Mouse (Mus musculus) testis, postnatal 10 days (tissue): ENCODE data around the gene Asxl1.
A peak's percentile ranks its signal among the peaks of the same experiment; 100 is the strongest.

Experiments used
- DNase-seq: peaks from one replicate; pipeline ENCODE4 v3.0.0; 2021; ENCODE audit warnings: low spot score

The Asxl1 gene

DNA sequence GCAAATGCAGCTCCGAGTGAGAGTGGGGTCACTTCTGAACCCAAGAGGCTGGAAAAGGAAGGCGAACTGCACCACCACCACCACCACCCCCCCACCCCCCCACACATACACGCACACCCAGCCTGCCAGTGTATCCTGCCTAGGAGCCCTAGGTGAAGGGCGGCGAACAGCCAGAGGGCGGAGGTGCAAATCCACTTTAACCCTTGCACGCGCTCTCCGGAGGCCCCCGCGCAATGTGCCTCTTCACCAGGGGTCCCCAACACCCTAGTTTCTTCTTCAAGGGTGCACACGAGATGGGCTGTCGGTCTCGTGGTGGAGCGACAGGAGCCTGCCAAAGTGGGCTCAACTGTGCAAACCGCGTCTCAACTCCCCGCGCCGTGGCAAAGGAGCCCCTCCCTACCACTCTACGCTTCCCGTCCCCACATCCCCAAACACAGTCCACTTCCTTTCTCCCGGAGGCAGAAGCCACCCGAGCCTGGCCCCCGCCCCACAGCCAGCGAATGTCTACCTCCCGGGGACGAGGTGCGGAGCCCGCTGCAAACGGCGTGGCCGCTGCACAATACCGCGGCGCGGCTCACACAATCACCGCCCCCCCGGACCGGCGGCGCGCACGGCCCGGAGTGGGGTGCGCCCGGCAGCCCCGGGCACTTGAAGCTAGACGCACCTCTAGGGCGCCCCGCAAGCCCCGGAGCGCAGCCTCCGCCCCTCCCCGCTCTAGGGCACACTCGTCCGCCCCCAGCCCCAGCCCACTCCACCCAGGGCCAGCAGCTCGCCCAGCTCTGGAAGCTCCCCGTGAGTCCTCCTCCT lies 98.0 kb downstream of the Asxl1 start:
- peak; percentile 71 for DNase-seq

DNA sequence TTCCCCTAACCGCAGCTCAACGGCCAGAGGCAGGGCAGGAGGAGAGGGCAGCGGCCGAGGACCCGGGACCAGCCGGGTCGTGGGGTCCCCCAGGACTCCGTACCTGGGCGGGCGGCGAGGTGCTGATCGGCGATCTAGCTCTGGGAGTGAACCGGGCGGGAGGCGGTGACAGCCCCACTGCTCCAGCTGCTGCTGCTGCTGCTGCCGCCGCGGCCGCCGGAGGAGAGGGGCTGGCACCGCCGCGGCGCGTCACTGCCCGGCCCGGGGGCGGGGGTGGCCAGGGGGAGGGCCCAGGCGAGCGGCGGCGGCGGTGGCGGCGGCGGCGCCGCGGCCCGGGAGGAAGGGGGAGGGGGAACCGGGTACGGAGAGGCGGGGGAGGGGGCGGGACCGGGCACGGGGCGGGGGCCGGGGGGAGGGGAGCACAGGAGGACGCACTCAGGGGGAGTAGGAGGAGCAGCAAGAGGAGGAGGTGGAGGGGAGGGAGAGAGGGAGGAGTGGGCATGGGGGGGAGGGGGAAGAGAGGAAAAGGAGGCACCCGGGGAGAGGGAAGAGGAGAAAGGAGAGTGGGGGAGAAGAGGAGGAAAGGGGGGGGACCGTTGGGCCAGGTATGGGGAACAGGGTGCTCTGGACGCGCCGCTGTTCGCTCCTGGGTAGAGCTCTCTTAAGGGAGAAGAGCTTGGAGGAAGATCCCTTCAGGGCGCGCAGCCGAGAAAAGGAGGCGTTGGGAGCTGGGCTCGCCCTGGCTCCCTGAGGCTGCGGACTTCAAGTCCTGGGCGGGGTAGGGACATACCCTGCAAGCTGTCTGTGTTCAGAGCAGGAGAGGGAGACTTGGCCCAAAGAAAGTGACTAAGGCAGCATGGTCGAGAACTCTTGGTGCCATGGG lies 98.9 kb downstream of the Asxl1 start:
- peak; percentile 81 for DNase-seq

DNA sequence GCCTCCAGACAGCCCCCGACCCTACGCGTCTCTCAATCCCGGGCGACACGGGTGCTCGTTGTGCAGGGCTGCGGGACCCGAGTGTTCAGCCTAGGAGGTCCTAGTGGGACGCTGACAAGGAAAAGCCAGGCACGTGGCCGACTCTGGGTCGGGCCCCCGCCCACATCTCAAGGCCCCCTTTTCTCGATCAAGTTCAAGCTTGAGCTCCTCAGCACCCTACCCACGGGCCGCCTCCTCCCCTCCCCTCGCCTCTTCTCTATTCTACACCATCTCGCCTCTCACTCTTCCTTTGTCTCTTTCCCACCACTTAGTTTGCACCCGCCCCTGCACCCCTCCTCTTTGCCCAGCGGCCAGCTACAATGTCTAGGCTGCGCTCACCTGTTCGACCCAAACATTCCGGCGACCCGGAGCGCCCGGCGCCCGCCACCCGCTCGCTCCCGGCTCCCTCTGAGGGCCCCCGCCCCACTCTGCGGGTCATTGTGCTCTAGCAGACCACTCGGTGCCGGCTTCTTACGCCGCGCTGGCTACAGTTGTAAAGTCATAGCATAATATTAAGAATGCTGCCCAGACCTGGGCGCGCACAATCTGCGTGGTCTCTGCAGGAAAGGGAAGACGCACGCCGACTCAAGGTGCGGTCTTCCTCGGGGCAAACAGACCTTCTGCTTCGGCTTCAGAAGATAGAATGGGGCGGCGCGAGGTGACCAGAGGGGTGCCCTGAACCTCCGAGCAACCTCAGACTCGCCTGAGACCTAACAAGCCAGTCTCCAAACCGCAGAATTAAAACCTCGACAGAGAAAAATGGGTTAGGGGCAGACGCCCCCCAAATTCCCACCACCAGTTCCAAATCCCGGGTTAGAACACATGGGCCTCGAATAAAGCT lies 99.7 kb downstream of the Asxl1 start:
- peak; percentile 61 for DNase-seq

DNA sequence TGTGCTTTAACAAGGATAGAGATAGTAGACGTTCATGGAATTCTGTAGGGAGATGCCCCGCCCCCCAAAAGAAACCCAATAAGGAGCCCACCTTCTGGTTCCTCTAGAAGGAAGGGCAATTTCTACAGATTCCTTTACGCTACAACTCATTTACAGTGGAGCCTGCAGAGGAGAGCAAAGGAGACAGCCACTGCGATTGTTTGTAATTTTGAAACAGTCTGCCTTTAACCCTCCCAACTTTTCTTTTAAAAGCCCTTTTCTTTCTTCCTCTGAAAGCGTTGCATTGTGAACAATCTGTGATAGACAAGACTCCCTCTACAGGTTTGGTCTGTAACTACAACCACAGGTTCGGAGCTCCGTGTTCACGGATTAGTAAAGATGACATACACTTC lies 100.4 kb downstream of the Asxl1 start:
- DNase-seq = no peak

DNA sequence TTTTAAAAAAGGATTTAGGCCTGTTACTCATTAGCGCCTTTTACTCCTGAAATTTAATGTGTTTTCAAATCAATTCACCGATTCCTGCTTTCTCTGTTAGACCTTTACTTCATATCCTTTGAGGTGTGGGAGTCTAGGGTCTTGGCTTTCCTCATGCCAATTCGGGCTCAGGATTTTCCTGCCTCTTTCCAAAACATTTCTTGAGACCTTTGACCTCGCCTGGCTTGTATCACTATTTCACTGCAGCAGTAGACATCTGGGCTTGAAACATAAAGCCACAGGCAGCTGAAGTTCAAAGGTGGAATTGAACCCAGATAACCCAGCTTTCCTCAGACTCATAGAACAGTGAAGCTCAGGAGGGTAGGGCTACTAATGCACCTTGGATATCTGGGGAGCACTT lies 100.8 kb downstream of the Asxl1 start:
- DNase-seq = no peak

DNA sequence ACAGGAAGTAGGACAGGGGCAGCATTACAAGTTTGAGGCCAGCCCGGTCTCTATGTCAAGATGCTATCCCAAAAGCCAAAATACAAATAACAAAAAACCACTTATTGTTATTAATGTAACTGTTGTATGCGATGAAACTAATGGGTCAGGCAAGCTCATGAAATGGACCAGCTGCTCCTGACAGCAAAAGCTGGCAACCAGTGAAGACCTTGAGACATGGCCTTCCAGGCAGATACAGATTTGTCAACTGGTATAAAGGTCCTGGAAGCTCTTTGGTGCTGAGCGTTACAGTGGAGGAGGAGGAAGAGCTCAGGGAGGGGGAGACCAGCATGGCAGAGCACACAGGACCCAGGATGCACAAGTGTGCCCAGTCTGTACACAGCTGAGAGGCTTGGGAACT lies 102.1 kb downstream of the Asxl1 start:
- DNase-seq = no peak

DNA sequence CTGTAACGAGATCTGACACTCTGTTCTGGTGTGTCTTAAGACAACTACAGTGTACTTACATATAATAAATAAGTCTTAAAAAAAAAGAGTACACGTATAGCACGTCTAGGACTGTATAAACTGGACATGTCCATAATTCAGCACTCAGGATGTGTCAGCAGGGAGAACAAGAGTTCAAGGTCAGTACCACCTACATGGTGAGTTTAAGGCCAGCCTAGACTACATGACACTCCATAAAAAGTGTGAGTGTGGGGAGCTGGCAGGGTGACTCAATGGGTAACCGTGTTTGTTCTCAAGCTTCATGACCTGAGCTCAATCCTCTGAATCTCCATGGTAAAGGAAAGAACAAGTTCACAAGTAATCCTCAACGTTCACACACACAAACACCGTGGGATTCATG lies 102.9 kb downstream of the Asxl1 start:
- no peak for DNase-seq
